Mouse (Mus musculus) forebrain, embryonic 15.5 days (tissue): ENCODE data around the gene Clcnkb. TPM values are rescaled to one million over a fixed set of nuclear protein-coding genes. Genes with fewer than 3 reads are reported as not detected.

Experiments
- ATAC-seq: fragments of 200-750 bp; cut with Nextera tagmentation; replicated peaks from 2 replicates; pipeline ENCODE4 v1.8.0; 2017; ENCODE audit warnings: mild to moderate bottlenecking, moderate TSS enrichment, moderate library complexity
- H3K27ac ChIP-seq: fragments of 300-500 bp; sonication (generic); replicated peaks from 2 replicates; pipeline ENCODE4 v1.5.1; 2015; ENCODE audit warnings: mild to moderate bottlenecking, inconsistent platforms
- H3K27me3 ChIP-seq: fragments of 300-500 bp; sonication (generic); 2 replicates; pipeline ENCODE4 v1.6.1; 2015; ENCODE audit warnings: inconsistent platforms
- H3K36me3 ChIP-seq: fragments of 300-500 bp; sonication (generic); 2 replicates; pipeline ENCODE4 v1.6.1; 2015; ENCODE audit warnings: mild to moderate bottlenecking, inconsistent platforms
- H3K4me1 ChIP-seq: fragments of 300-500 bp; sonication (generic); 2 replicates; pipeline ENCODE4 v1.6.1; 2015; ENCODE audit warnings: inconsistent platforms
- H3K4me2 ChIP-seq: fragments of 300-500 bp; sonication (generic); replicated peaks from 2 replicates; pipeline ENCODE4 v1.6.1; 2015; ENCODE audit warnings: mild to moderate bottlenecking, inconsistent platforms
- H3K4me3 ChIP-seq: fragments of 300-500 bp; sonication (generic); 2 replicates; pipeline ENCODE4 v1.5.1; 2015; ENCODE audit warnings: mild to moderate bottlenecking, inconsistent platforms
- H3K9ac ChIP-seq: fragments of 300-500 bp; sonication (generic); replicated peaks from 2 replicates; pipeline ENCODE4 v1.6.1; 2015; ENCODE audit warnings: mild to moderate bottlenecking, inconsistent platforms
- H3K9me3 ChIP-seq: fragments of 300-500 bp; sonication (generic); 2 replicates; pipeline ENCODE4 v1.6.1; 2016; ENCODE audit warnings: inconsistent platforms
- WGBS: fragments of 180-500 bp; shearing (Covaris S2); methylation state at CpG from one replicate; pipeline ENCODE4 v1.1.7; 2015; ENCODE audit warnings: mixed read lengths; 5-methylcytosine and 5-hydroxymethylcytosine counted together
- polyA plus RNA-seq: library from polyadenylated mRNA; unstranded; fragments of >200 nt; fragmentation: Nextera tagmentation; extraction: Ambion mirVana; gene quantifications from 2 replicates; pipeline ENCODE4 v1.2.1, GENCODE M21; 2015

Clcnkb gene
- polyA plus RNA-seq: not detected in 2 replicates

GRCm38 (mm10) chr4:141415924-141416323, at the start of gene Clcnkb:
Clcnkb (minus strand) TSS chr4:141416014.
- H3K9me3 ChIP-seq: no peaks in the 10 kb centered on the region
- H3K4me1 ChIP-seq: no peaks in the 10 kb centered on the region
- H3K27me3 ChIP-seq: no peaks in the 10 kb centered on the region
- no peak within 1 kb of the TSS for H3K4me3 ChIP-seq
- WGBS: 66% methylated on average over 7 of the region's 7 CpGs
- no peak within 1 kb of the TSS for H3K9ac ChIP-seq
- no peak within 1 kb of the TSS for H3K4me2 ChIP-seq
- H3K27ac ChIP-seq: no peak within 1 kb of the TSS
- no peak for ATAC-seq
- H3K36me3 ChIP-seq: no peaks in the 10 kb centered on the region

GRCm38 (mm10) chr4:141464722-141465121, 48.9 kb upstream of the Clcnkb start:
- WGBS: 79% methylated on average over 16 of the region's 16 CpGs
- H3K9ac ChIP-seq: no peak overlapping the region
- peaks cover 74% of the 10 kb centered on the region for H3K36me3 ChIP-seq
- H3K9me3 ChIP-seq: no peaks in the 10 kb centered on the region
- no peak overlapping the region for H3K4me2 ChIP-seq
- H3K4me1 ChIP-seq: no peaks in the 10 kb centered on the region
- no peaks in the 10 kb centered on the region for H3K27me3 ChIP-seq
- no peak for ATAC-seq
- H3K4me3 ChIP-seq: no peak overlapping the region
- no peak overlapping the region for H3K27ac ChIP-seq

- no peak for ATAC-seq
- 87% methylated on average over 14 of the region's 14 CpGs for WGBS
- H3K27me3 ChIP-seq: no peaks in the 10 kb centered on the region
- no peak overlapping the region for H3K4me3 ChIP-seq
- H3K9me3 ChIP-seq: no peaks in the 10 kb centered on the region
- H3K9ac ChIP-seq: no peak overlapping the region
- H3K27ac ChIP-seq: no peak overlapping the region
- peaks cover 62% of the 10 kb centered on the region for H3K36me3 ChIP-seq
- no peak overlapping the region for H3K4me2 ChIP-seq
- peaks cover 4% of the 10 kb centered on the region for H3K4me1 ChIP-seq
Observed at GRCm38 (mm10) chr4:141463472-141463871, 47.7 kb upstream of the Clcnkb start.

GRCm38 (mm10) chr4:141461576-141461975, 45.8 kb upstream of the Clcnkb start:
- Histone ChIP-seq H3K9ac (no peak overlapping the region), H3K4me1 (peaks cover 13% of the 10 kb centered on the region), H3K9me3 (no peaks in the 10 kb centered on the region), H3K4me3 (no peak overlapping the region), H3K27me3 (no peaks in the 10 kb centered on the region), H3K36me3 (peaks cover 46% of the 10 kb centered on the region), H3K4me2 (no peak overlapping the region), H3K27ac (no peak overlapping the region)
- ATAC-seq: no peak
- WGBS: 87% methylated on average over 12 of the region's 12 CpGs

- peaks cover 13% of the 10 kb centered on the region for H3K4me1 ChIP-seq
- no peak overlapping the region for H3K4me2 ChIP-seq
- peaks cover 42% of the 10 kb centered on the region for H3K36me3 ChIP-seq
- no peaks in the 10 kb centered on the region for H3K9me3 ChIP-seq
- WGBS: 38% methylated on average over 12 of the region's 12 CpGs
- H3K4me3 ChIP-seq: no peak overlapping the region
- no peak for ATAC-seq
- H3K27ac ChIP-seq: no peak overlapping the region
- H3K27me3 ChIP-seq: no peaks in the 10 kb centered on the region
- no peak overlapping the region for H3K9ac ChIP-seq
Observed at GRCm38 (mm10) chr4:141461088-141461487, 45.3 kb upstream of the Clcnkb start.

- no peak overlapping the region for H3K27ac ChIP-seq
- WGBS: 94% methylated on average over 4 of the region's 4 CpGs
- no peak overlapping the region for H3K9ac ChIP-seq
- H3K36me3 ChIP-seq: peaks cover 36% of the 10 kb centered on the region
- no peaks in the 10 kb centered on the region for H3K9me3 ChIP-seq
- ATAC-seq: no peak
- H3K4me1 ChIP-seq: peaks cover 13% of the 10 kb centered on the region
- no peak overlapping the region for H3K4me2 ChIP-seq
- H3K27me3 ChIP-seq: no peaks in the 10 kb centered on the region
- no peak overlapping the region for H3K4me3 ChIP-seq
Observed at GRCm38 (mm10) chr4:141460481-141460880, 44.7 kb upstream of the Clcnkb start.

GRCm38 (mm10) chr4:141459766-141460165, 44.0 kb upstream of the Clcnkb start:
- no peak overlapping the region for H3K9ac ChIP-seq
- H3K9me3 ChIP-seq: no peaks in the 10 kb centered on the region
- WGBS: 93% methylated on average over 9 of the region's 9 CpGs
- no peak overlapping the region for H3K4me2 ChIP-seq
- no peak overlapping the region for H3K27ac ChIP-seq
- no peaks in the 10 kb centered on the region for H3K27me3 ChIP-seq
- H3K36me3 ChIP-seq: peaks cover 29% of the 10 kb centered on the region
- peaks cover 17% of the 10 kb centered on the region for H3K4me1 ChIP-seq
- H3K4me3 ChIP-seq: no peak overlapping the region
- no peak for ATAC-seq

- Histone ChIP-seq H3K4me3 (no peak overlapping the region), H3K9me3 (no peaks in the 10 kb centered on the region), H3K36me3 (peaks cover 20% of the 10 kb centered on the region), H3K27ac (no peak overlapping the region), H3K27me3 (no peaks in the 10 kb centered on the region), H3K4me2 (no peak overlapping the region), H3K9ac (no peak overlapping the region), H3K4me1 (peaks cover 17% of the 10 kb centered on the region)
- no peak for ATAC-seq
- whole genome bisulfite sequencing: 59% methylated on average over 3 of the region's 3 CpGs
Observed at GRCm38 (mm10) chr4:141458888-141459287, 43.1 kb upstream of the Clcnkb start.

- no peak for ATAC-seq
- Histone ChIP-seq H3K4me3 (no peak overlapping the region), H3K4me1 (peaks cover 17% of the 10 kb centered on the region), H3K36me3 (peaks cover 16% of the 10 kb centered on the region), H3K27me3 (no peaks in the 10 kb centered on the region), H3K4me2 (no peak overlapping the region), H3K9ac (no peak overlapping the region; the same call in 1 of the 2 replicates), H3K27ac (no peak overlapping the region), H3K9me3 (no peaks in the 10 kb centered on the region)
- 6% methylated on average over 7 of the region's 7 CpGs for WGBS
Observed at GRCm38 (mm10) chr4:141458236-141458635, 42.4 kb upstream of the Clcnkb start.

- 91% methylated on average over 14 of the region's 14 CpGs for WGBS
- Histone ChIP-seq H3K4me1 (peaks cover 17% of the 10 kb centered on the region), H3K4me2 (no peak overlapping the region), H3K36me3 (peaks cover 19% of the 10 kb centered on the region), H3K27ac (no peak overlapping the region), H3K27me3 (no peaks in the 10 kb centered on the region), H3K9ac (no peak overlapping the region), H3K9me3 (no peaks in the 10 kb centered on the region), H3K4me3 (no peak overlapping the region)
- no peak for ATAC-seq
Observed at GRCm38 (mm10) chr4:141456193-141456938, 40.6 kb upstream of the Clcnkb start.

GRCm38 (mm10) chr4:141455526-141455925, 39.7 kb upstream of the Clcnkb start:
- Histone ChIP-seq H3K4me1 (peaks cover 17% of the 10 kb centered on the region), H3K27ac (no peak overlapping the region), H3K36me3 (peaks cover 25% of the 10 kb centered on the region), H3K9me3 (no peaks in the 10 kb centered on the region), H3K9ac (no peak overlapping the region), H3K27me3 (no peaks in the 10 kb centered on the region), H3K4me3 (no peak overlapping the region), H3K4me2 (no peak overlapping the region)
- no peak for ATAC-seq
- 72% methylated on average over 4 of the region's 4 CpGs for WGBS

- Histone ChIP-seq H3K4me1 (peaks cover 17% of the 10 kb centered on the region), H3K4me2 (no peak overlapping the region), H3K4me3 (no peak overlapping the region), H3K36me3 (peaks cover 31% of the 10 kb centered on the region), H3K9me3 (no peaks in the 10 kb centered on the region), H3K27ac (no peak overlapping the region), H3K9ac (no peak overlapping the region), H3K27me3 (no peaks in the 10 kb centered on the region)
- no peak for ATAC-seq
- 76% methylated on average over 14 of the region's 14 CpGs for WGBS
Observed at GRCm38 (mm10) chr4:141454581-141455350, 39.0 kb upstream of the Clcnkb start.
